Mouse (Mus musculus): ENCODE measurements around the gene Matn4. TPM values are rescaled to one million over a fixed set of nuclear protein-coding genes. Genes with fewer than 3 reads are reported as not detected.

Gene Matn4
- total and polyA plus RNA-seq, 2 experiments from 2014 or later = 1.9 TPM

DNA sequence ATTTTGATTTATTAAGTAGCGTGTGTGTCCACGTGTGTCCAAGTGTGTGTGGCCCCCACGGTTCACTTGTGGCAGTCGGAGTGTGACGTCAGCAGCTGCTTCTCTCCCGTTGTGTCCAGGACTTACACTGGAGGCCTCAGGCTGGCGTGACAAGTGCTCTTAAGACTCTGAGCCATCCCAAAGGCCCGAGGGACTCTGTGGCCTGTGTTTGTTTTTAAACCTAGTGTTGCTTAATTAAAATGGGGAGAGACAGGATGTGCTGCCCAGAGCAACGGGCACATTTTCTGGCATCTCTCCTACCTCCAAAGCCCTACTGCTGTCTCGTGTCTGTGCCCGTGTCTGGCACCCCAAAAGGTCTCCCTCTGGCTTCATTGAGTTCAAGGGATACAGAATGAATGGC, 18.5 kb upstream of the Matn4 start:
- H3K4me3 ChIP-seq (ENCODE audit: low read depth, low read length) = no peak overlapping the region
- no peak overlapping the region for H3K4me2 ChIP-seq (ENCODE audit: low read depth, low read length, poor library complexity, severe bottlenecking)
- H3K27me3 ChIP-seq (ENCODE audit: insufficient read depth, low read length) = no peaks in the 10 kb centered on the region
- no peaks in the 10 kb centered on the region for H3K36me3 ChIP-seq (ENCODE audit: insufficient read depth, low read length)
- TF ChIP-seq CTCF (IDR thresholded peaks at IDR 0.05) = no peak
- no peaks in the 10 kb centered on the region for H3K9me3 ChIP-seq (ENCODE audit: low read length)
- H3K4me1 ChIP-seq (ENCODE audit: insufficient read depth, low read length) = no peaks in the 10 kb centered on the region
- ATAC-seq (ENCODE audit: low FRiP score) (no peak), DNase-seq (ENCODE audit: low spot score) (no peak)
- no peak overlapping the region for H3K27ac ChIP-seq (ENCODE audit: low read depth, low read length)
- H3K9ac ChIP-seq (replicated peaks; ENCODE audit: low read length, poor library complexity, severe bottlenecking) = no peak overlapping the region
- WGBS = 90% methylated on average over 11 of the region's 11 CpGs

DNA sequence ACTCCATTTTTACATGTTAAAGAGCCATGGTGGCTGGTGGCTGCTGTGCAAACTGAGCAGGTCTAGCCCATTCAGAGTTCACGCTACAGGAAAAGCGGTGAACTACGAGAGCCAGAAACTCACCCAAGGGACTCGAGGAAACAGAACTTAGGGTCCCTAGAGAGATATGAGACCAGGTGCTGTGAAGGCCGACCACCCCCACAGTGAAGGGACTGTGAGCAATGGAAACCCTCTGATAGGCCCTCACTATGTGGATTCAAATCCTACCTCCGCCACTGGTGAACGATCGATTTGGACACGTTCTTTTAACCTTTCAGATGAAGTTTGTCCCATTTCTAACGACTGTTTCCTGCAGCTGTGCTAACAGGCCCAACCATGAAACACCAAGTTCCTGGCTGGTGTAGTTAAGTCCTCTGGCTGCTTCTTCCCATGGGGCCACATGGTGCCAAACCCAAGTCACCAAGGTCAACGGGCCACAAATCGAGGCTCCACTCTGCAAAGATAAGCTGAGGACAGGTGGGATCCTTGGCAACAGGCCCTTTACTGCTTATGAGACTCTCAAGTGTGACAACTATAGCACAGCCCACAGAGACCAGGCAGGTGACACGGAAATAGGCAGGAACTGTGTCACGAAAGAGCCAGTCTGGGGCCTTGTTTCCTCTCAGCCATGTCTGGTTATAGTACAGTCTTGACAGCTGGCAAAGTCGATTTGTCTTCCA, 17.9 kb upstream of the Matn4 start:
- H3K9ac ChIP-seq (replicated peaks; ENCODE audit: low read length, poor library complexity, severe bottlenecking) = no peak overlapping the region
- H3K4me1 ChIP-seq (ENCODE audit: insufficient read depth, low read length) = no peaks in the 10 kb centered on the region
- H3K9me3 ChIP-seq (ENCODE audit: low read length) = no peaks in the 10 kb centered on the region
- ATAC-seq (ENCODE audit: low FRiP score) (no peak), DNase-seq (ENCODE audit: low spot score) (no peak)
- H3K27me3 ChIP-seq (ENCODE audit: insufficient read depth, low read length) = no peaks in the 10 kb centered on the region
- H3K4me3 ChIP-seq (ENCODE audit: low read depth, low read length) = no peak overlapping the region
- TF ChIP-seq CTCF (IDR thresholded peaks at IDR 0.05) = no peak
- no peaks in the 10 kb centered on the region for H3K36me3 ChIP-seq (ENCODE audit: insufficient read depth, low read length)
- no peak overlapping the region for H3K27ac ChIP-seq (ENCODE audit: low read depth, low read length)
- no peak overlapping the region for H3K4me2 ChIP-seq (ENCODE audit: low read depth, low read length, poor library complexity, severe bottlenecking)
- 92% methylated on average over 15 of the region's 15 CpGs for WGBS

DNA sequence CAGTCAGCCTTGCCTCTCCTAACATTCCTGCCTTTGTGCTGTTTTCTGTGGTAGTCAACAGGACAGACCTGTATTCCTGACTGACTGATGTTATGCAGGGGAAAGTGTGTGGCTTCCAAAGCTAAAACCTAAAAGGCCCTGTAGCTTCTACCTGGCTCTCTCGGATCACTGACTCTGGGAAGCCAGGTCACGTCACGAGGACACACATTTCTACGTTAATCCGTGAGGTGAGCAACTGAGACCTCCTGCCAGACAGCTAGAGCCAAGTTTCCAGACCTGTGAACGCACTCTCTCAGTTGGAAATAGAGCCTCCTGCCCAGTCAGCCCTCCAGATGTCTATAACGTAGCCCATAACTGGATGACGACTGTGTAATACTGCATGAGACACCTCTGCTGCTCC, 17.0 kb upstream of the Matn4 start:
- Histone ChIP-seq H3K27me3 (ENCODE audit: insufficient read depth, low read length) (no peaks in the 10 kb centered on the region), H3K36me3 (ENCODE audit: insufficient read depth, low read length) (no peaks in the 10 kb centered on the region), H3K9ac (replicated peaks; ENCODE audit: low read length, poor library complexity, severe bottlenecking) (no peak overlapping the region), H3K4me1 (ENCODE audit: insufficient read depth, low read length) (no peaks in the 10 kb centered on the region), H3K4me3 (ENCODE audit: low read depth, low read length) (no peak overlapping the region), H3K9me3 (ENCODE audit: low read length) (no peaks in the 10 kb centered on the region), H3K4me2 (ENCODE audit: low read depth, low read length, poor library complexity, severe bottlenecking) (no peak overlapping the region), H3K27ac (ENCODE audit: low read depth, low read length) (no peak overlapping the region)
- no peak for TF ChIP-seq CTCF (IDR thresholded peaks at IDR 0.05)
- no peak for DNase-seq (ENCODE audit: low spot score)
- 84% methylated on average over 8 of the region's 8 CpGs for WGBS
- no peak for ATAC-seq (ENCODE audit: low FRiP score)

DNA sequence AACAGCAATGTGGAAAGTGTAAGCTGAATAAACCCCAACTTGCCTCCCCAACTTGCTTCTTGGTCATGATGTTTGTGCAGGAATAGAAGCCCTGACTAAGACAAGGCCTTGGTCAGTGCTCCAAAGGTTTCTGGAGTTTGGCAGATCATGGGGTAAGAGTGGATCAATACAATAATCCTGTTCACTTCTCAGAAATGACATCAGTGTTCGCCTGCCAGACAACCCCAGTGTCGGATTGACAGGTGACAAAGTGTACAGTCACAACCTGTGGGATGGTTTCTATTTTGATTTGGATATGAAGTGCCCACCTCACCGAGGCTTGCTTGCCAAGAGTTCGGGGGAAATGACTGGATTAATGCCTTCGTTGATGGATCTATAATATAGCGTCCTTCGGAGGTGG, 16.3 kb upstream of the Matn4 start:
- 92% methylated on average over 7 of the region's 7 CpGs for WGBS
- TF ChIP-seq CTCF (IDR thresholded peaks at IDR 0.05) = no peak
- Histone ChIP-seq H3K27ac (ENCODE audit: low read depth, low read length) (no peak overlapping the region), H3K27me3 (ENCODE audit: insufficient read depth, low read length) (no peaks in the 10 kb centered on the region), H3K9ac (replicated peaks; ENCODE audit: low read length, poor library complexity, severe bottlenecking) (no peak overlapping the region), H3K9me3 (ENCODE audit: low read length) (no peaks in the 10 kb centered on the region), H3K4me1 (ENCODE audit: insufficient read depth, low read length) (no peaks in the 10 kb centered on the region), H3K4me2 (ENCODE audit: low read depth, low read length, poor library complexity, severe bottlenecking) (no peak overlapping the region), H3K36me3 (ENCODE audit: insufficient read depth, low read length) (no peaks in the 10 kb centered on the region), H3K4me3 (ENCODE audit: low read depth, low read length) (no peak overlapping the region)
- DNase-seq (ENCODE audit: low spot score) (no peak), ATAC-seq (ENCODE audit: low FRiP score) (no peak)

DNA sequence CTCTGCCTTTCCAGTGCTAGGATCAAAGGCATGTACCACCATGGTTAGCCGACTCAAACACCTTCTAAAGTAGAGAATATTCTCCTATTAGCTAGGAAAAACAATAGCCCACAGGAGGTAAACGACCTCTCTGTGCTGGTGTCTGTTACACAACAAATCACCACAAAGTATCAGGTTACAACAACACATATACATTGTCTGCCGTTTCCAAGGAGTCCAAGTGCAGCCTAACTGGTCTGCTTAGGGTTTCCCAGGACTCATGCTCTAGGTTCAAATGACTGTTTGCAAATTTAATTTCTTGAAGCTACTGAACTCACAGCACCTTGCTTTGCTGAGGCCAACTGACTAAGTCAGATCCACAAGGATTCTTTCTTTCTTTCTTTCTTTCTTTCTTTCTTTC, 14.5 kb upstream of the Matn4 start:
- H3K4me2 ChIP-seq (ENCODE audit: low read depth, low read length, poor library complexity, severe bottlenecking) = no peak overlapping the region
- TF ChIP-seq CTCF (IDR thresholded peaks at IDR 0.05) = no peak
- no peaks in the 10 kb centered on the region for H3K36me3 ChIP-seq (ENCODE audit: insufficient read depth, low read length)
- DNase-seq (ENCODE audit: low spot score) (no peak), ATAC-seq (ENCODE audit: low FRiP score) (no peak)
- 15% methylated on average over 3 of the region's 3 CpGs for WGBS
- no peaks in the 10 kb centered on the region for H3K4me1 ChIP-seq (ENCODE audit: insufficient read depth, low read length)
- H3K4me3 ChIP-seq (ENCODE audit: low read depth, low read length) = no peak overlapping the region
- H3K9me3 ChIP-seq (ENCODE audit: low read length) = no peaks in the 10 kb centered on the region
- H3K27ac ChIP-seq (ENCODE audit: low read depth, low read length) = no peak overlapping the region
- peaks cover 6% of the 10 kb centered on the region; the same call in 1 of the 2 replicates for H3K27me3 ChIP-seq (ENCODE audit: insufficient read depth, low read length)
- H3K9ac ChIP-seq (replicated peaks; ENCODE audit: low read length, poor library complexity, severe bottlenecking) = no peak overlapping the region

DNA sequence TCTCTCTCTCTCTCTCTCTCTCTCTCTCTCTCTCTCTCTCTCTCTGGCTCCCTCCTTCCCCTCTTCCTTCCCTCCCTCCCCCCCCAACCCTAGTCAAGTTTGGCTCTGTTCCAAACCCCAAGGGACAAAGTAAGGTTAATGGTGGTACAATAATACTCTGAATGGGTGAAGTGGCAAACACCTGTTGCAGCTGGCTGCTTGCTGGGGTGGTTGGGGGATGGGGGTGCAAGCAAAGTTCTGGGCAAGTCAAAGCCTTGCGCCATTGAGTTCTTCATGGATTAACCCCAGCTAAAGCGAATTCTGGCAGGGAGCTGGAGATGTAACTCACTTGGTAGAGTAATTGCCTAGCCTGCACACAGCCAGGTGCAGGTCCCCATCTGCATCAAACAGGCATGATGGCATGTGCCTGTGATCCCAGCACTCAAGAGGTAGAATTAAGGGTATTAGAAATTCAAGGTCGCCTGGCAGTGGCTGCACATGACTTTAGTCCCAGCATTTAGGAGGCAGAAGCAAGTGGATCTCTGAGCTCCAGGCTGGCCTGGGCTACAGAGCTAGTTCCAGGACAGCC, 13.4 kb upstream of the Matn4 start:
- Histone ChIP-seq H3K4me2 (ENCODE audit: low read depth, low read length, poor library complexity, severe bottlenecking) (no peak overlapping the region), H3K4me3 (ENCODE audit: low read depth, low read length) (no peak overlapping the region), H3K9ac (replicated peaks; ENCODE audit: low read length, poor library complexity, severe bottlenecking) (no peak overlapping the region), H3K36me3 (ENCODE audit: insufficient read depth, low read length) (no peaks in the 10 kb centered on the region), H3K4me1 (ENCODE audit: insufficient read depth, low read length) (no peaks in the 10 kb centered on the region), H3K27ac (ENCODE audit: low read depth, low read length) (no peak overlapping the region), H3K27me3 (ENCODE audit: insufficient read depth, low read length) (peaks cover 6% of the 10 kb centered on the region; the same call in 1 of the 2 replicates), H3K9me3 (ENCODE audit: low read length) (no peaks in the 10 kb centered on the region)
- DNase-seq (ENCODE audit: low spot score) = no peak
- 33% methylated on average over 3 of the region's 3 CpGs for WGBS
- TF ChIP-seq CTCF (IDR thresholded peaks at IDR 0.05) = no peak
- ATAC-seq (ENCODE audit: low FRiP score) = no peak

Data from midbrain, postnatal 0 days (tissue).